Mouse (Mus musculus): Measurements from ENCODE around the gene Spock1. TPM values are rescaled to one million over a fixed set of nuclear protein-coding genes. Genes with fewer than 3 reads are reported as not detected.

Spock1 gene
- 0.03 and 0.23 TPM in 2 replicates for polyA plus RNA-seq (2012; rRNA removed)

DNA sequence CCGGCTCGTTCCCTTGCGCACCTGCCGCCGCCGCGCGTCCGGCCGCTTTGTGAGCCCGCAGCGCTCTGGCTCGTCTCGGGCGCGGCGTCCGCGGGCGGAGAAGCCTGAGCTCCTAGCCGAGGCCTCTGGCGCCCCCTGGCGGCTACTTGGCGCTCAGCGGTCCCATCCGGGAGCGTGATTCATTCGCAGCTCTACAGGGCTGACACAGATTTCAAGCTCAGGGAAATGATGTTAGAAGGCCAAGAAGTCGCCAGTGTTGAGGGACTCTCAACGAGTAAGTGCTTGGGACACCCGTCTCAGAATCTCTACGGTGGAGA is at the start of gene Spock1:
Spock1 (minus strand) TSS at position 67 of the 317 bp plus-strand sequence.
- WGBS: 2% methylated on average over 32 of the region's 32 CpGs
- Histone ChIP-seq H3K27ac (ENCODE audit: insufficient read depth, low read depth, low read length) (no peak within 1 kb of the TSS), H3K4me1 (ENCODE audit: control insufficient read depth, insufficient read depth, insufficient read length, low read length) (no peaks in the 10 kb centered on the region), H3K4me3 (ENCODE audit: low read depth, low read length) (no peak within 1 kb of the TSS; the same call in 1 of the 2 replicates), H3K36me3 (ENCODE audit: control insufficient read depth, insufficient read depth, low read length) (no peaks in the 10 kb centered on the region), H3K27me3 (ENCODE audit: control insufficient read depth, insufficient read depth, low read length) (peaks cover 9% of the 10 kb centered on the region)
- TF ChIP-seq CTCF (IDR thresholded peaks at IDR 0.05; ENCODE audit: extremely low read depth, insufficient read length, insufficient replicate concordance, low read depth, low read length): peak; percentile 84
- no peak for TF ChIP-seq POLR2A (IDR thresholded peaks at IDR 0.05; ENCODE audit: low read depth, low read length)

DNA sequence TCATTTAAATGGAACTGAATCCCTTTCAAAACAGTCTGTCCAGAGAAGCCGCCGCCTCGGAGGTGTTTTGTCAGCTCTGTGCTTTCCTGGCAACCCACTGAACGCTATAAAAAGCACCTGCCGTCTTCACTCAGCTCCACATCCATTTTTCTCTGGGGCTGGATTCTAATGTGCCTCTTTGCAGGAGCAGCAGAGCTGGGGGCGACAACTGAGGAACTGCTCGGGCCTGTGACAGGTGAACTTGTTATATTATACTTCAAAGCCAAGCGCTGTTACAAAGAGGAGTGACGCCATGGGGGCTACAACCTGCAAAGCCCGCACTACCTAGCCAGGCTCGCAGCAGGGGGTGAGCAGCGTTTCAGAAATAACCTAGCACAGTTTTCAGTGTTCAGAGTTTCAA is 42.0 kb upstream of the Spock1 start:
- H3K27me3 ChIP-seq (ENCODE audit: control insufficient read depth, insufficient read depth, low read length): no peaks in the 10 kb centered on the region
- TF ChIP-seq CTCF (IDR thresholded peaks at IDR 0.05; ENCODE audit: extremely low read depth, insufficient read length, insufficient replicate concordance, low read depth, low read length): no peak
- TF ChIP-seq POLR2A (IDR thresholded peaks at IDR 0.05; ENCODE audit: low read depth, low read length): no peak
- no peaks in the 10 kb centered on the region for H3K4me1 ChIP-seq (ENCODE audit: control insufficient read depth, insufficient read depth, insufficient read length, low read length)
- H3K4me3 ChIP-seq (ENCODE audit: low read depth, low read length): no peak overlapping the region
- WGBS: 84% methylated on average over 12 of the region's 12 CpGs
- no peak overlapping the region for H3K27ac ChIP-seq (ENCODE audit: insufficient read depth, low read depth, low read length)
- no peaks in the 10 kb centered on the region for H3K36me3 ChIP-seq (ENCODE audit: control insufficient read depth, insufficient read depth, low read length)

DNA sequence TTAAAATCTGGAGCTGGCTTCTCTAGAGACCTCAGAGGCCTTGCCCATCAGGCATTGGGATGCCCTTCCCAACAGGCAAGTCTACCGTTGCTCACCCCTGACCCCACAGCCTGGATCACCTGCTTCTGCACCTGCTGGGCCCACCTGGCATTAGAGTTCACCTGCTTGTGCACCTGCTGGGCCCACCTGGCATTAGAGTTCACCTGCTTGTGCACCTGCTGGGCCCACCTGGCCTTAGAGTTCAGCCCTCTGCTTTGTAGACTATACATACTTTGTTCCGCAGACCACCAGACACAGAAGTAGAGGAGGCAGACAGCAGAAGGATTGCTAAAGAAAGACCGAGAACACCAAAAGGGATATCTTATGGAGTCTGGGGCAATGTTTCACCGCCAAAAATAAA is 41.4 kb upstream of the Spock1 start:
- 86% methylated on average over 4 of the region's 4 CpGs for WGBS
- no peak overlapping the region for H3K4me3 ChIP-seq (ENCODE audit: low read depth, low read length)
- no peak for TF ChIP-seq POLR2A (IDR thresholded peaks at IDR 0.05; ENCODE audit: low read depth, low read length)
- TF ChIP-seq CTCF (IDR thresholded peaks at IDR 0.05; ENCODE audit: extremely low read depth, insufficient read length, insufficient replicate concordance, low read depth, low read length): no peak
- H3K36me3 ChIP-seq (ENCODE audit: control insufficient read depth, insufficient read depth, low read length): no peaks in the 10 kb centered on the region
- H3K27ac ChIP-seq (ENCODE audit: insufficient read depth, low read depth, low read length): no peak overlapping the region
- H3K27me3 ChIP-seq (ENCODE audit: control insufficient read depth, insufficient read depth, low read length): no peaks in the 10 kb centered on the region
- no peaks in the 10 kb centered on the region for H3K4me1 ChIP-seq (ENCODE audit: control insufficient read depth, insufficient read depth, insufficient read length, low read length)

DNA sequence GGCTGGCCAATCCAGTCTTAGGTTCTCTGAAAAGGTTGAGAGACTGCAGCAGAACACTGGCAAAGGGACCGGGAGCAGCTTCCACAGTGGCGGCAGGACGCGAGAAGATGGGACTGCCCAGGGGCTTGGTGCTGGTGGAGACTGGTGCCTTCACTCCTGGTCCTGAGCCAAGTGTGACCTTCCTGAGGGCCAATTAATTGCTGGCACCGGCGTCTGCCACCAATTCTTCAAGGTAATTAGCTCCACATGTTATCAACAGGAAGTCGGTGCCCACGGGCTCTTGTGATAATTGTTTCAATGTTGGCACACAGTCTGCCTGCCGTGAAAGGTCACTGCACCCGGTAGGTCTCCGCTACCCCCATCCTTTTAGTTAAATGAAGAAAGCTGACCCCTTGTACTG is 37.1 kb upstream of the Spock1 start:
- TF ChIP-seq CTCF (IDR thresholded peaks at IDR 0.05; ENCODE audit: extremely low read depth, insufficient read length, insufficient replicate concordance, low read depth, low read length): no peak
- TF ChIP-seq POLR2A (IDR thresholded peaks at IDR 0.05; ENCODE audit: low read depth, low read length): no peak
- Histone ChIP-seq H3K4me1 (ENCODE audit: control insufficient read depth, insufficient read depth, insufficient read length, low read length) (no peaks in the 10 kb centered on the region), H3K27me3 (ENCODE audit: control insufficient read depth, insufficient read depth, low read length) (no peaks in the 10 kb centered on the region), H3K4me3 (ENCODE audit: low read depth, low read length) (no peak overlapping the region), H3K36me3 (ENCODE audit: control insufficient read depth, insufficient read depth, low read length) (no peaks in the 10 kb centered on the region), H3K27ac (ENCODE audit: insufficient read depth, low read depth, low read length) (no peak overlapping the region)
- WGBS: 43% methylated on average over 11 of the region's 11 CpGs

DNA sequence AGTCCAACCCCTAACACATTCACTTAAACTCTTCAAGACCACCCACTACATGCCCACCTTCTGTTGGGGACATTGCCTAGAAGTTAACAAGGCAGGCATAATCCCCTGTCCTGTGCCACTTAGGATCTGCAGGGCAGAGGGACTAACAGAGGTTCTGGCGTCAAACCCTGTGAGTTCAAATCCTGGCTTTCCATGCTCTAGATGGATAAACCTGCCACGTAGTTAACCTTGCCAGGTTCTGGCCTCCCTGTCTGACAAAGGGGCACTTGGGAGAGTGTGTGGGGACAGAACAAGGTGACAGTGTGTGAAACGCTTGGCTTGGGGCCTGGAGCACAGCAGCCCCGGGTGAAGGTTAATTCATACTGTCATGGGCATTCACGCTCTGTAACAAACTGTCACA is 36.3 kb upstream of the Spock1 start:
- H3K4me3 ChIP-seq (ENCODE audit: low read depth, low read length): no peak overlapping the region
- 83% methylated on average over 5 of the region's 5 CpGs for WGBS
- H3K27ac ChIP-seq (ENCODE audit: insufficient read depth, low read depth, low read length): no peak overlapping the region
- H3K27me3 ChIP-seq (ENCODE audit: control insufficient read depth, insufficient read depth, low read length): no peaks in the 10 kb centered on the region
- TF ChIP-seq CTCF (IDR thresholded peaks at IDR 0.05; ENCODE audit: extremely low read depth, insufficient read length, insufficient replicate concordance, low read depth, low read length): no peak
- TF ChIP-seq POLR2A (IDR thresholded peaks at IDR 0.05; ENCODE audit: low read depth, low read length): no peak
- H3K4me1 ChIP-seq (ENCODE audit: control insufficient read depth, insufficient read depth, insufficient read length, low read length): no peaks in the 10 kb centered on the region
- H3K36me3 ChIP-seq (ENCODE audit: control insufficient read depth, insufficient read depth, low read length): no peaks in the 10 kb centered on the region

DNA sequence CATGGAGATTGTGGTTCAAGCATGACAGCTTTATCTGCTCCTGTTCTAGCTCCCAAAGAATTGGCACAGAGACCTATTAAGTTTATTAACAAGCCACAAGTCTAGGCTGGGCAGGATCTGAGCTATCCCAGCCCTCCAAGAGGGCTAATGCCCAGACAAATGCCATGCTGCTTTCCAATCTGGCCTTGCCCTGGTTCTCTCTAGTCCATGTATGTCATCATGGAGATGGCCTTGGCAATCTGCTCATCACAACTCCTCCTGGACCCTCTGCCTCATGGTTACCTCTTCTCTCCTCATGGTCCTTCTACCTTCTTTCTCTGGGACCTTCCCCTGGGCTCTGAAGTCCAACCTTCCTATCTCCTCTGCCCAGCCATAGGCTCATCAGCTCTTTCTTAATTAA is 35.8 kb upstream of the Spock1 start:
- TF ChIP-seq CTCF (IDR thresholded peaks at IDR 0.05; ENCODE audit: extremely low read depth, insufficient read length, insufficient replicate concordance, low read depth, low read length) (no peak), POLR2A (IDR thresholded peaks at IDR 0.05; ENCODE audit: low read depth, low read length) (no peak)
- no peak overlapping the region for H3K4me3 ChIP-seq (ENCODE audit: low read depth, low read length)
- no peak overlapping the region for H3K27ac ChIP-seq (ENCODE audit: insufficient read depth, low read depth, low read length)
- H3K4me1 ChIP-seq (ENCODE audit: control insufficient read depth, insufficient read depth, insufficient read length, low read length): no peaks in the 10 kb centered on the region
- no peaks in the 10 kb centered on the region for H3K27me3 ChIP-seq (ENCODE audit: control insufficient read depth, insufficient read depth, low read length)
- H3K36me3 ChIP-seq (ENCODE audit: control insufficient read depth, insufficient read depth, low read length): no peaks in the 10 kb centered on the region

DNA sequence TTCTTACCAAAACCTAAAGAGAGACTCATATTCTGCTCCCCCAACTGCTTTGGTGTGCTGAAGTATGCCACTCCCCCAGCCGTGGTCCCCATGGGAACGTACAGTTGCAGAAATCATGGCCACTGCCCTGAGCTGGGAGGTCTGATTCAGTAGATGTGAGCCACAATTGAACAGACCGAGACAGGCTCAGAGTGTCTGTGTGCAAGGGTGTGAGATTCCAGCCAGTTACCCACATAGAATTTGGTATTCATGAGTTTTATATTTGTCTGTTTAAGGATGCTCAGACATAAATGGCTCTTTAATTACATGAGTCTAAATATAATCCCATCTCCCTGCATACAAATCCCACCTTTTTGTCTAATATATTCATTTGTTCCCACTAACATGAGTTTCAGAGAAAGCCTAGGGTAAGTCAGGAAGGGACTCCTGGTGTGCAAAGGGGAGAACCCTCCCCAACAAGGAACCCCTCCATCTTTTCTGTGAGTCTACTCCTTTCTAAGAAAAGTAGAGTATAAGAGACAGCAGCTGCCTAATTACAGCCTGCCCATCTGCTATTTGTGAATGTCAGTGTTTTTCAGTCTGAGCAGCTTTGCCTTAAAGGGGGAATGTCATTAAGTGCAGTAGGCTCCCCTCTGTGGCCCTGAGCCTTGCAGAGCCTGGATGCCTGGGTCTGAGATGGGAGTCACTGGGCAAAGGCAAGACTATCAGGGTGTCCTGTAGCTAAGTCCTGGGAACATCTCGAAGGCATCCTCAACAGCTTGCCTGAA is 29.5 kb upstream of the Spock1 start:
- WGBS: 76% methylated on average over 4 of the region's 4 CpGs
- H3K4me3 ChIP-seq (ENCODE audit: low read depth, low read length): no peak overlapping the region
- TF ChIP-seq POLR2A (IDR thresholded peaks at IDR 0.05; ENCODE audit: low read depth, low read length) (no peak), CTCF (IDR thresholded peaks at IDR 0.05; ENCODE audit: extremely low read depth, insufficient read length, insufficient replicate concordance, low read depth, low read length) (no peak)
- no peaks in the 10 kb centered on the region for H3K27me3 ChIP-seq (ENCODE audit: control insufficient read depth, insufficient read depth, low read length)
- H3K4me1 ChIP-seq (ENCODE audit: control insufficient read depth, insufficient read depth, insufficient read length, low read length): no peaks in the 10 kb centered on the region
- H3K36me3 ChIP-seq (ENCODE audit: control insufficient read depth, insufficient read depth, low read length): no peaks in the 10 kb centered on the region
- H3K27ac ChIP-seq (ENCODE audit: insufficient read depth, low read depth, low read length): no peak overlapping the region

Measured in small intestine, adult 2 months (tissue).